Mouse (Mus musculus) megakaryocyte, embryonic 14.5 days (primary cell): ENCODE results near the gene Olfr90.

Experiments used
- FLI1 ChIP-seq: IDR thresholded peaks from 2 replicates; pipeline ENCODE4 v1.6.1; 2012; ENCODE audit warnings: low read length, inconsistent platforms, mixed read lengths
- GATA1 ChIP-seq: IDR thresholded peaks from 3 replicates; pipeline ENCODE4 v1.6.1; 2012; ENCODE audit warnings: mixed read lengths, low read length, inconsistent platforms, borderline replicate concordance

DNA sequence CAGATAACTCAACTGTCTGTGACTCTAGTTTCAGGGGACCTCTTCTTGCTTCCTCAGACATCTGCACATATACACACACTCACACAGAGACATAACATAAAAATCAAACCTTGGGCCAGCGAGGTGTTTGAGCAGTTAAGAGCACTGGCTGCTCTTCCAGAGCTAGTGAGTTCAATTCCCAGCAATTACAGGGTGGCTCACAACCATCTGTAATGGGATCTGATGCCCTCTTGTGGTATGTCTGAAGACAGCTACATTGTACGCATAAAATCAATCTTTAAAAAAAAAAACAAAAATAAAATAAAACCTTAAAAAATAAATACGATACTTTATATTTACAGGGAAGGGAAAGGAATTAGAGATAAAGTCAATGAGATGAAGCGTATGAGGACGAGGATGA lies 3.7 kb downstream of the Olfr90 start:
- no peak for TF ChIP-seq FLI1
- TF ChIP-seq GATA1, result no peak
